Mouse (Mus musculus) left cerebral cortex, postnatal 4 days (tissue): ENCODE measurements around the gene Adgrb3. TPM values are rescaled to one million over a fixed set of nuclear protein-coding genes. Genes with fewer than 3 reads are reported as not detected.
"Not testable (repeated sequence)": the region's sequence is repeated elsewhere in the genome, so short reads cannot be mapped to it uniquely, and the experiment has no call there.

ENCODE experiments used
- DNase-seq: peaks from one replicate; pipeline ENCODE4 v3.0.0-alpha.2; 2022
- intact Hi-C: fragments of 180-260 bp; cut with DNase I; formaldehyde crosslinking; loops from one replicate; pipeline ENCODE4 v1.15.1; 2025
- total RNA-seq, 2 experiments: library from RNA; stranded (reverse); gene quantifications; 2 replicates each; pipeline ENCODE4 v1.2.3; 2021

The Adgrb3 gene
- total RNA-seq, 2 experiments from 2014 or later = 152 to 155 TPM

GRCm38 (mm10) chr1:25546072-25546471 lies 283.4 kb downstream of the Adgrb3 start:
- intact Hi-C loops = no loop called here
- no peak for DNase-seq

- intact Hi-C loops = no loop called here
- DNase-seq = no peak
These were observed 285.6 kb downstream of the Adgrb3 start for GRCm38 (mm10) chr1:25543915-25544314.

- intact Hi-C loops = no loop called here
- DNase-seq = no peak
These were observed 286.6 kb downstream of the Adgrb3 start for GRCm38 (mm10) chr1:25542891-25543290.

GRCm38 (mm10) chr1:25526976-25527375 lies 302.5 kb downstream of the Adgrb3 start:
- intact Hi-C loops = no loop called here
- DNase-seq = no peak

GRCm38 (mm10) chr1:25510321-25511055 lies 319.0 kb downstream of the Adgrb3 start:
- no peak for DNase-seq
- intact Hi-C loops = no loop called here

GRCm38 (mm10) chr1:25504313-25504712 lies 325.2 kb downstream of the Adgrb3 start:
- intact Hi-C loops = loop anchor here (10.0 kb wide), 1 partner anchor 1140 kb away; no protein-coding TSS in a partner anchor
- peak; percentile 51 for DNase-seq

GRCm38 (mm10) chr1:25503524-25503923 lies 326.0 kb downstream of the Adgrb3 start:
- intact Hi-C loops = loop anchor here (10.0 kb wide), 1 partner anchor 1139 kb away; no protein-coding TSS in a partner anchor

GRCm38 (mm10) chr1:25495202-25495914 lies 334.1 kb downstream of the Adgrb3 start:
- no peak for DNase-seq
- intact Hi-C loops = no loop called here

More at GRCm38 (mm10) chr1:25503524-25503923, 326.0 kb downstream of the Adgrb3 start:
- no peak for DNase-seq

GRCm38 (mm10) chr1:25491503-25491902 lies 338.0 kb downstream of the Adgrb3 start:
- intact Hi-C loops = no loop called here

GRCm38 (mm10) chr1:25490174-25490573 lies 339.3 kb downstream of the Adgrb3 start:
- DNase-seq = no peak
- intact Hi-C loops = no loop called here

More at GRCm38 (mm10) chr1:25491503-25491902, 338.0 kb downstream of the Adgrb3 start:
- no peak for DNase-seq

GRCm38 (mm10) chr1:25475699-25476098 lies 353.8 kb downstream of the Adgrb3 start:
- no peak for DNase-seq
- intact Hi-C loops = no loop called here

- peak; percentile 69 for DNase-seq
- intact Hi-C loops = no loop called here
These were observed 355.0 kb downstream of the Adgrb3 start for GRCm38 (mm10) chr1:25474469-25474868.

- intact Hi-C loops, DNase-seq: not testable (repeated sequence)
These were observed 357.9 kb downstream of the Adgrb3 start for GRCm38 (mm10) chr1:25471612-25472011.

- no peak for DNase-seq
- intact Hi-C loops = no loop called here
These were observed 366.9 kb downstream of the Adgrb3 start for GRCm38 (mm10) chr1:25462612-25463011.

GRCm38 (mm10) chr1:25435506-25435905 lies 394.0 kb downstream of the Adgrb3 start:
- DNase-seq = no peak
- intact Hi-C loops = no loop called here

- intact Hi-C loops = no loop called here
- no peak for DNase-seq
These were observed 399.2 kb downstream of the Adgrb3 start for GRCm38 (mm10) chr1:25430219-25430862.

- DNase-seq = no peak
- intact Hi-C loops = no loop called here
These were observed 408.8 kb downstream of the Adgrb3 start for GRCm38 (mm10) chr1:25420701-25421100.

- intact Hi-C loops = no loop called here
- no peak for DNase-seq
These were observed 410.1 kb downstream of the Adgrb3 start for GRCm38 (mm10) chr1:25419378-25419777.

- DNase-seq = no peak
- intact Hi-C loops = no loop called here
These were observed 414.4 kb downstream of the Adgrb3 start for GRCm38 (mm10) chr1:25415084-25415483.

GRCm38 (mm10) chr1:25364186-25364585 lies 465.3 kb downstream of the Adgrb3 start:
- intact Hi-C loops = no loop called here
- no peak for DNase-seq

- no peak for DNase-seq
- intact Hi-C loops = no loop called here
These were observed 471.0 kb downstream of the Adgrb3 start for GRCm38 (mm10) chr1:25358554-25358953.
